Mouse (Mus musculus) forebrain, embryonic 16.5 days (tissue): ENCODE results near the gene Dpysl4. TPM values are rescaled to one million over a fixed set of nuclear protein-coding genes. Genes with fewer than 3 reads are reported as not detected.

ENCODE experiments used
- ATAC-seq: fragments of 200-750 bp; cut with Nextera tagmentation; 2 replicates; pipeline ENCODE4 v1.8.0; 2017; ENCODE audit warnings: mild to moderate bottlenecking, moderate library complexity
- H3K27ac ChIP-seq: fragments of 300-500 bp; sonication (generic); 2 replicates; pipeline ENCODE4 v1.5.1; 2014; ENCODE audit warnings: low read length, control low read depth
- H3K27me3 ChIP-seq: fragments of 300-500 bp; sonication (generic); replicated peaks from 2 replicates; pipeline ENCODE4 v1.6.1; 2014; ENCODE audit warnings: low read length; ENCODE audit not compliant: control insufficient read depth, insufficient read depth
- H3K36me3 ChIP-seq: fragments of 300-500 bp; sonication (generic); 2 replicates; pipeline ENCODE4 v1.6.1; 2014; ENCODE audit not compliant: control insufficient read depth, insufficient read depth
- H3K4me1 ChIP-seq: fragments of 300-500 bp; sonication (generic); replicated peaks from 2 replicates; pipeline ENCODE4 v1.6.1; 2014; ENCODE audit warnings: low read length; ENCODE audit not compliant: control insufficient read depth, insufficient read depth
- H3K4me2 ChIP-seq: fragments of 300-500 bp; sonication (generic); 2 replicates; pipeline ENCODE4 v1.6.1; 2014; ENCODE audit warnings: mild to moderate bottlenecking, low read length, control low read depth
- H3K4me3 ChIP-seq: fragments of 300-500 bp; sonication (generic); replicated peaks from 2 replicates; pipeline ENCODE4 v1.5.1; 2014; ENCODE audit warnings: mild to moderate bottlenecking, low read length, control low read depth
- H3K9ac ChIP-seq: fragments of 300-500 bp; sonication (generic); replicated peaks from 2 replicates; pipeline ENCODE4 v1.6.1; 2014; ENCODE audit warnings: low read depth, low read length, control low read depth
- H3K9me3 ChIP-seq: fragments of 300-500 bp; sonication (generic); 2 replicates; pipeline ENCODE4 v1.6.1; 2016; ENCODE audit warnings: low read length; ENCODE audit not compliant: control insufficient read depth
- WGBS: fragments of 180-500 bp; shearing (Covaris S2); extraction: QIAGEN DNeasy Blood & Tissue Kit; methylation state at CpG from one replicate; pipeline ENCODE4 v1.1.7; 2014; 5-methylcytosine and 5-hydroxymethylcytosine counted together
- polyA plus RNA-seq: library from polyadenylated mRNA; unstranded; fragments of >200 nt; fragmentation: Nextera tagmentation; extraction: Ambion mirVana; gene quantifications from 2 replicates; pipeline ENCODE4 v1.2.1, GENCODE M21; 2015

Gene Dpysl4
- polyA plus RNA-seq, 1 experiment from 2014 or later = 122 TPM

DNA sequence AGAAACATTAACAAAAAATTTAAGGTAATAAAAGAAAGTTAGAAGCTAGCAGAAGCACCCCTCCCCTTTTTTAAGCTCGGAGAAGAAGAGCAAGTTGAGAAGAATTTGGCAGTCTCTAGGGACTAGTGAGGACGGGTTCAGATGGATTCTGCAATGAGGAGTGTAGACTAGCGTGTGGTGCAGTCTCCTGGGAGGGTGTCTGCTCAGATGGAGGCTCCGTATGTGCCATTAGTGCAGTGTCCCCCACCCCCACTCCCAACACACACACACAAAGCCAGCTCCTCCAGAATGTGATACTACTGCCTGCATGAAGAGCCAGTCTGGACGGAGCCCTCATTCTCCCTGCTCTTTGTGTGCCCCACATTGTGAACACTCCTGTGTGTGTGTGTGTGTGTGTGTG lies 4.6 kb upstream of the Dpysl4 start:
- H3K9ac ChIP-seq = no peak overlapping the region
- no peaks in the 10 kb centered on the region for H3K9me3 ChIP-seq
- H3K4me3 ChIP-seq = no peak overlapping the region
- ATAC-seq = no peak; the same call in 1 of the 2 replicates
- H3K36me3 ChIP-seq = no peaks in the 10 kb centered on the region
- H3K4me1 ChIP-seq = peaks cover 23% of the 10 kb centered on the region
- 49% methylated on average over 5 of the region's 5 CpGs for WGBS
- H3K27ac ChIP-seq = no peak overlapping the region
- peaks cover 2% of the 10 kb centered on the region for H3K27me3 ChIP-seq
- H3K4me2 ChIP-seq = no peak overlapping the region

DNA sequence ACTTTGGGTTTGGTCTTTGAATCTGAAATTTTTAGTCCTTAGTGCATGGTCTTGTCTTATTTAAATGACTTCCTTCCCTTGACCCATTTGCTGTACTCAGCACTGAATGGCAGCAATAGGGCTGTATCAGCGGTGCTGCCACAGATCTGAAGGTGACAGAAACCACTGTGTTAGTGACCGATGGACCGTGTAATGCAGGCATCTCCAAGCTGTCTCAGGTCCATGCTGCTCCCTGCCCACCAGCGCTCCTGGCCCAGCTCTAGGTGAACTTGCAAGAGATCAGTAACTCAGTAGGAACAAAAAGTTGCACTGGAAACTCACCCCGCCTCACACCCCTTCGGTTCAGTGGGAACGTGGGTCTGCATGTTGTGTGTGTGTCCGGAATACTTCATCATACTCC lies 3.5 kb upstream of the Dpysl4 start:
- Histone ChIP-seq H3K27ac (no peak overlapping the region), H3K27me3 (peaks cover 6% of the 10 kb centered on the region), H3K9ac (no peak overlapping the region), H3K4me1 (peaks cover 26% of the 10 kb centered on the region), H3K4me3 (no peak overlapping the region), H3K9me3 (no peaks in the 10 kb centered on the region), H3K36me3 (no peaks in the 10 kb centered on the region), H3K4me2 (no peak overlapping the region)
- 61% methylated on average over 8 of the region's 8 CpGs for WGBS
- no peak for ATAC-seq

DNA sequence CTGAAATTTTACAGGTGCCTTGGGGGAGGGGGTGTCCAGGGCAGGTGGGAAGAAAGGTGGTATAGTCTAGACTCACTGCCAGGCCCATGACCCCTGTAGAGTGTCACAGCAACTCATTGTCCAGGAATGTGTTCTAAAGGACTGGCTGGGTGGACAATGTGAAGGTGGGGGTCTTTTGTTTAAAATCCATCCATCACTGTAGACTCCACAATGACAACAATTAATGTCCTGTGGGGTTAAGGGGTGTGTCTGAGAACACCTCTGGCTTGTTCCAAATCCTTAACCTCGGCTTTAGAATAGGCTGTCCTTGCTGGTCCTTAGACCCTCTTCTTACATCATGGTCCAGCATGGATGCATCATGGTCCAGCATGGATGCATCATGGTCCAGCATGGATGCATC lies 1.5 kb upstream of the Dpysl4 start:
- Histone ChIP-seq H3K27ac (no peak overlapping the region), H3K9ac (no peak overlapping the region), H3K9me3 (no peaks in the 10 kb centered on the region), H3K4me1 (peaks cover 30% of the 10 kb centered on the region), H3K36me3 (no peaks in the 10 kb centered on the region), H3K27me3 (peaks cover 6% of the 10 kb centered on the region), H3K4me3 (no peak overlapping the region), H3K4me2 (no peak overlapping the region)
- 50% methylated on average over 1 of the region's 1 CpGs for WGBS
- ATAC-seq = no peak

GRCm38 (mm10) chr7:139086195-139087158 lies 676 bp downstream of the Dpysl4 start:
- Histone ChIP-seq H3K27ac (peak overlapping the region; percentile 51; the same call in 1 of the 2 replicates), H3K36me3 (0 out of 2 replicates have a peak, but pooled peaks cover 2% of the 10 kb centered on the region), H3K4me3 (peak overlapping the region; percentile 79), H3K9ac (peak overlapping the region; percentile 72), H3K9me3 (no peaks in the 10 kb centered on the region), H3K27me3 (peaks cover 6% of the 10 kb centered on the region), H3K4me2 (peak overlapping the region; percentile 87), H3K4me1 (peaks cover 38% of the 10 kb centered on the region)
- WGBS = under 1% methylated on average over 61 of the region's 61 CpGs
- peak; percentile 57 for ATAC-seq

DNA sequence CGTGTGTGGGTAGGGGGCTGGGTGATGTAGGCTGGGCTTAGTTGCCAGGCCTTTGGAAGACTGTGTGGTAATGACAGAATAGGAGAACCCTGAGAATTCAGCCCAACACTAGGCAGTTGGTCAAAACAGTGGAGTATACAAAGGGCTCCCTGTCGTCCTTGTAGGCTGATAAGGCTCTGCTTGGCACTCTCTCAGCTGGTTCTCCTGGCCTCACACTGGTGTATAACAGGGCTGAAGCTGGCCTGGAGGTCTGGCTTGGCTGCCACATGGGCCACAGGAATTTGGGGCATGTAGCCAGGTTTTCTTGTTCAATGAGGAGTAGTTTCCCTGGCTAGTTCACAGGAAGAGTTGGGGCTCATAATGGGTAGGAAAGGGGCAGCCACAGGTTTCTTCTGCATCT lies 2.0 kb downstream of the Dpysl4 start:
- Histone ChIP-seq H3K36me3 (0 out of 2 replicates have a peak, but pooled peaks cover 4% of the 10 kb centered on the region), H3K27ac (no peak overlapping the region; the same call in 1 of the 2 replicates), H3K4me3 (no peak overlapping the region), H3K9ac (no peak overlapping the region), H3K9me3 (no peaks in the 10 kb centered on the region), H3K4me2 (peak overlapping the region; percentile 87), H3K27me3 (0 out of 2 replicates have a peak, but pooled peaks cover 6% of the 10 kb centered on the region), H3K4me1 (peaks cover 38% of the 10 kb centered on the region)
- WGBS = 23% methylated on average over 2 of the region's 2 CpGs
- peak; percentile 70 for ATAC-seq

- H3K9ac ChIP-seq = no peak overlapping the region
- 0 out of 2 replicates have a peak, but pooled peaks cover 4% of the 10 kb centered on the region for H3K27me3 ChIP-seq
- H3K36me3 ChIP-seq = 0 out of 2 replicates have a peak, but pooled peaks cover 4% of the 10 kb centered on the region
- peaks cover 38% of the 10 kb centered on the region for H3K4me1 ChIP-seq
- H3K27ac ChIP-seq = no peak overlapping the region
- no peak for ATAC-seq
- H3K9me3 ChIP-seq = no peaks in the 10 kb centered on the region
- H3K4me2 ChIP-seq = no peak overlapping the region
- H3K4me3 ChIP-seq = no peak overlapping the region
- WGBS = 70% methylated on average over 12 of the region's 12 CpGs
Observed at GRCm38 (mm10) chr7:139089892-139090874, 4.4 kb downstream of the Dpysl4 start.

GRCm38 (mm10) chr7:139091681-139092080 lies 5.9 kb downstream of the Dpysl4 start:
- H3K27me3 ChIP-seq = 0 out of 2 replicates have a peak, but pooled peaks cover 2% of the 10 kb centered on the region
- no peak overlapping the region for H3K4me3 ChIP-seq
- no peak overlapping the region for H3K4me2 ChIP-seq
- no peak overlapping the region for H3K27ac ChIP-seq
- 95% methylated on average over 9 of the region's 9 CpGs for WGBS
- H3K4me1 ChIP-seq = peaks cover 33% of the 10 kb centered on the region
- 0 out of 2 replicates have a peak, but pooled peaks cover 4% of the 10 kb centered on the region for H3K36me3 ChIP-seq
- no peak for ATAC-seq
- no peaks in the 10 kb centered on the region for H3K9me3 ChIP-seq
- H3K9ac ChIP-seq = no peak overlapping the region

GRCm38 (mm10) chr7:139092676-139093075 lies 6.9 kb downstream of the Dpysl4 start:
- ATAC-seq = no peak
- 97% methylated on average over 5 of the region's 5 CpGs for WGBS
- H3K9ac ChIP-seq = no peak overlapping the region
- 0 out of 2 replicates have a peak, but pooled peaks cover 4% of the 10 kb centered on the region for H3K36me3 ChIP-seq
- H3K4me1 ChIP-seq = peaks cover 23% of the 10 kb centered on the region
- no peak overlapping the region for H3K4me2 ChIP-seq
- no peak overlapping the region for H3K27ac ChIP-seq
- H3K27me3 ChIP-seq = no peaks in the 10 kb centered on the region
- no peaks in the 10 kb centered on the region for H3K9me3 ChIP-seq
- H3K4me3 ChIP-seq = no peak overlapping the region
